Mouse (Mus musculus): ENCODE measurements at regions not wholly inside any gene's neighbourhood (a gene's known extent, or its start where the extent isn't known, plus 50 kb on each side); places are given as distances from the start of the nearest gene placed in this dataset.

DNA sequence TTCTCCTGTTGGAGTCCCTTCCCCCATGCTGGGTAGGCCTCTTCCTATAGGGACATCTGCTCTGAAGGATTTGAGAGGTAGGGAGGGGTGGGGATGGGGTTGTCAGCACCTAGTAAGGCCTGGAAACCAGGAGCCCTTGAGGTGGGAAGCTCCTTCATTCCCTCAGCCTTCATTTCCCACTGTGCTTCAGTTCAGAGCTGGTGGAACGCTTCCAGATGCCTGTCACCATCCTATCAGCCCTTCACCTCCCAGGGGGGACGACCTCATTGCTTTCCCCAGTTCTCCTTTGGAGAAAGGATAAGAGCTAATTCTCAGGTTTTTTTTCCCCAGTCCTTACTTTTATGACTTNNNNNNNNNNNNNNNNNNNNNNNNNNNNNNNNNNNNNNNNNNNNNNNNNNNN, 65.8 kb upstream of the Runx1 start:
- Histone ChIP-seq H3K27ac (ENCODE audit: control insufficient read depth, insufficient read depth, low read depth, low read length) (no peak overlapping the region), H3K36me3 (ENCODE audit: control insufficient read depth, insufficient read depth, low read length) (no peaks in the 10 kb centered on the region), H3K4me1 (ENCODE audit: control insufficient read depth, insufficient read depth, low read length) (no peaks in the 10 kb centered on the region), H3K4me3 (ENCODE audit: control insufficient read depth, low read depth, low read length) (no peak overlapping the region), H3K27me3 (ENCODE audit: control insufficient read depth, insufficient read depth, low read length) (no peaks in the 10 kb centered on the region)
- TF ChIP-seq CTCF (IDR thresholded peaks at IDR 0.05; ENCODE audit: control insufficient read depth, insufficient read depth, insufficient replicate concordance, low read depth, low read length), result no peak
- TF ChIP-seq POLR2A (IDR thresholded peaks at IDR 0.05; ENCODE audit: control insufficient read depth, low read depth, low read length), result no peak

- Histone ChIP-seq H3K36me3 (ENCODE audit: control insufficient read depth, insufficient read depth, low read length) (no peaks in the 10 kb centered on the region), H3K27ac (ENCODE audit: control insufficient read depth, insufficient read depth, low read depth, low read length) (no peak overlapping the region), H3K4me1 (ENCODE audit: control insufficient read depth, insufficient read depth, low read length) (no peaks in the 10 kb centered on the region), H3K4me3 (ENCODE audit: control insufficient read depth, low read depth, low read length) (no peak overlapping the region), H3K27me3 (ENCODE audit: control insufficient read depth, insufficient read depth, low read length) (no peaks in the 10 kb centered on the region)
- no peak for TF ChIP-seq CTCF (IDR thresholded peaks at IDR 0.05; ENCODE audit: control insufficient read depth, insufficient read depth, insufficient replicate concordance, low read depth, low read length)
- no peak for TF ChIP-seq POLR2A (IDR thresholded peaks at IDR 0.05; ENCODE audit: control insufficient read depth, low read depth, low read length)
Observed at GRCm38 (mm10) chr16:92890713-92891112, 64.8 kb upstream of the Runx1 start.

DNA sequence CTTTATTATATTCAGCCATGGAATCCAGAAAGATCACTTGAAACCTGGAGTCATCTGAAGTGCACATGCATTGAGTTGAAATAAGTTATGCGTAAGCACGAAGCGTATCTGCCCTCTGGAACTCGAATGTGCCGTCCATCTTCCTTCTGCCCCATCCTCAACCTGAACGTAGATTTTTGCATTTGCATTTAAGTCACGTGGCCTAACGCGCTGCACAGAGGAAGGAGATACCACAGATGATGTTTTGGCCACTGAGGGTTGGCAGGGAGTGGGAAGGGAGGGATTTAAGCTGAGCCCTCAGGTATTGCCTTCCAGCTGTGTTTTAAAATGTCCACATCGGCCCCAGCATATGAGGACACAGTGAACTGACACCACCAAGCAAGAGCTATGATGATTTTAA, 63.6 kb upstream of the Runx1 start:
- Histone ChIP-seq H3K27me3 (ENCODE audit: control insufficient read depth, insufficient read depth, low read length) (no peaks in the 10 kb centered on the region), H3K4me1 (ENCODE audit: control insufficient read depth, insufficient read depth, low read length) (no peaks in the 10 kb centered on the region), H3K4me3 (ENCODE audit: control insufficient read depth, low read depth, low read length) (no peak overlapping the region), H3K27ac (ENCODE audit: control insufficient read depth, insufficient read depth, low read depth, low read length) (no peak overlapping the region), H3K36me3 (ENCODE audit: control insufficient read depth, insufficient read depth, low read length) (no peaks in the 10 kb centered on the region)
- no peak for TF ChIP-seq CTCF (IDR thresholded peaks at IDR 0.05; ENCODE audit: control insufficient read depth, insufficient read depth, insufficient replicate concordance, low read depth, low read length)
- TF ChIP-seq POLR2A (IDR thresholded peaks at IDR 0.05; ENCODE audit: control insufficient read depth, low read depth, low read length), result no peak

DNA sequence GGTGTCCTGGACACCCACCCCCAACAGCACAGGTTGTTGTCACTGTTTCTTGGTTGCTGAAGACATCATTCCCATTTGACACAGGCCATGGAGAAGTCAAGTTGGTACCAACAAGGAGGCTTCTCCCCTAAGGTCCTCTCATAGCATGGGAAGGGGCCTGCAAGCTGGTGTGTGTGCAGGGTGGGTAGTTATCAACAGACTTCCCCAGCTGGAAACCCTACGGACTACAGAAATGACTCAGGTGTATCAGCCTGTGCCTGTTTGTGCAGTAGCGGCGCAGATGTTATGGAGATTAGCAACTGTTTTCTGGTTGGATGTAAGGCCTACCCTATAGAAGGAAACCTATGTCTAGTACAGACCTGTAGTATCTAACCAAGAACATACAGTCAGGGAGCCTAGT, 60.3 kb upstream of the Runx1 start:
- H3K27me3 ChIP-seq (ENCODE audit: control insufficient read depth, insufficient read depth, low read length), result no peaks in the 10 kb centered on the region
- TF ChIP-seq CTCF (IDR thresholded peaks at IDR 0.05; ENCODE audit: control insufficient read depth, insufficient read depth, insufficient replicate concordance, low read depth, low read length), result no peak
- no peak for TF ChIP-seq POLR2A (IDR thresholded peaks at IDR 0.05; ENCODE audit: control insufficient read depth, low read depth, low read length)
- no peak overlapping the region for H3K4me3 ChIP-seq (ENCODE audit: control insufficient read depth, low read depth, low read length)
- no peaks in the 10 kb centered on the region for H3K4me1 ChIP-seq (ENCODE audit: control insufficient read depth, insufficient read depth, low read length)
- H3K36me3 ChIP-seq (ENCODE audit: control insufficient read depth, insufficient read depth, low read length), result no peaks in the 10 kb centered on the region
- no peak overlapping the region for H3K27ac ChIP-seq (ENCODE audit: control insufficient read depth, insufficient read depth, low read depth, low read length)

DNA sequence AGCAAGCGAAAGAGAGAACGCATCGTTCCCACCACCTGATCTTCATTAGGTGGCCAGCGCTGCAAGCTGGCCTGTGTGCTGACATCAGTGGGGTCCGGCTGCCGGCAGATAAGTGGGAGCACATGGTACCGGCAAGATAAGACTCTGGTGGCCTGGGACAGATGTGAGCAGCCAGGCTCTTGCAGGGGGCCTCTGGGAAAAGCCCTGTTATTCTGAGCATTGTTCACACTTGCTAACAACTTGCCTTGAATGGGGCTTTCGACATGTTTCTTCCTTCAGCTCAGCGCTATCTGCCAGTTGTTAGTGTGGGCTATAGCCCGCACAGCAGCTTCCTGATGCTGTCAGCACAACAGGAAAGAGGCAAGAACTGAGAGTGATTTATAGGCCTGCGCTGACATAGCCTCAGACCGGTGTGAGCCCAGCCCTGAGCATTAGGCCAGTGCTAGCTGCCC, 57.9 kb upstream of the Runx1 start:
- H3K4me3 ChIP-seq (ENCODE audit: control insufficient read depth, low read depth, low read length), result no peak overlapping the region
- no peaks in the 10 kb centered on the region for H3K4me1 ChIP-seq (ENCODE audit: control insufficient read depth, insufficient read depth, low read length)
- TF ChIP-seq CTCF (IDR thresholded peaks at IDR 0.05; ENCODE audit: control insufficient read depth, insufficient read depth, insufficient replicate concordance, low read depth, low read length) (no peak), POLR2A (IDR thresholded peaks at IDR 0.05; ENCODE audit: control insufficient read depth, low read depth, low read length) (no peak)
- no peaks in the 10 kb centered on the region for H3K27me3 ChIP-seq (ENCODE audit: control insufficient read depth, insufficient read depth, low read length)
- no peaks in the 10 kb centered on the region for H3K36me3 ChIP-seq (ENCODE audit: control insufficient read depth, insufficient read depth, low read length)
- H3K27ac ChIP-seq (ENCODE audit: control insufficient read depth, insufficient read depth, low read depth, low read length), result no peak overlapping the region

DNA sequence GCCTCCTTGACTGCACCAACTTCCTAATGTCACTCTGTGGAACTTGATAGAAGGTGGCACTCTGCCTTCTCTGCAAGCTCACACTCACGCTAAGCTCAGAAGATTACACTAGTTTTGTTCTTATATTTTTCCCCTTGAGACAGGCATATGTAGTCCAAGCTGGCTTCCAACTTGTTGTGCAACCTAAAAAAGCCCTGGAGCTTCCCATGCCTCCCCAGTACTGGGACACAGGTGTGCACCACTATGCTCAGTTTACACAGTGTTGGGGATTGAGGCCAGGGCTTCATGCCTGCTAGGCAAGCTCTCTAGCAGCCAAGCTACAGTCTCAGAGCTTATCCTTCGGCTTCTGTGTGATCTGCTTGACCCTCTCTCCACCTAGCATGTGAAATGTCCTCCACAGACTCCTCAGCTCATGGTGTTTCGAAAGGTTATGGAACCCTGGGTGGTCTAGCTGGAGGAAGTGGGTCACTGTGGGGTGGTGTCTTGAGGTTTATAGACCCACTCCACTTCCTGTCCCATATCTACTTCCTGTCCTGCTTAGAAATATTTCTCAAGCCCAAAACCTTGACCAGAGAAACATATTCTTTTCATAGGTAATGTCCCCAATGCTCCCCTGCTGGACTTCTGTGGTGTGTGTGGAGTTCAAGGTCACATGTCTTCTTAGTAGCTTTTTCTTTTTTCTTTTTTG, 54.6 kb upstream of the Runx1 start:
- TF ChIP-seq POLR2A (IDR thresholded peaks at IDR 0.05; ENCODE audit: control insufficient read depth, low read depth, low read length), result no peak
- TF ChIP-seq CTCF (IDR thresholded peaks at IDR 0.05; ENCODE audit: control insufficient read depth, insufficient read depth, insufficient replicate concordance, low read depth, low read length), result no peak
- H3K27ac ChIP-seq (ENCODE audit: control insufficient read depth, insufficient read depth, low read depth, low read length), result no peak overlapping the region

GRCm38 (mm10) chr16:92878081-92878480, 52.1 kb upstream of the Runx1 start:
- Histone ChIP-seq H3K4me3 (ENCODE audit: control insufficient read depth, low read depth, low read length) (no peak overlapping the region), H3K27ac (ENCODE audit: control insufficient read depth, insufficient read depth, low read depth, low read length) (no peak overlapping the region), H3K27me3 (ENCODE audit: control insufficient read depth, insufficient read depth, low read length) (no peaks in the 10 kb centered on the region), H3K4me1 (ENCODE audit: control insufficient read depth, insufficient read depth, low read length) (no peaks in the 10 kb centered on the region), H3K36me3 (ENCODE audit: control insufficient read depth, insufficient read depth, low read length) (no peaks in the 10 kb centered on the region)
- TF ChIP-seq POLR2A (IDR thresholded peaks at IDR 0.05; ENCODE audit: control insufficient read depth, low read depth, low read length), result no peak
- TF ChIP-seq CTCF (IDR thresholded peaks at IDR 0.05; ENCODE audit: control insufficient read depth, insufficient read depth, insufficient replicate concordance, low read depth, low read length), result no peak

More for the DNA sequence above, 54.6 kb upstream of the Runx1 start:
- Histone ChIP-seq H3K36me3 (ENCODE audit: control insufficient read depth, insufficient read depth, low read length) (no peaks in the 10 kb centered on the region), H3K4me1 (ENCODE audit: control insufficient read depth, insufficient read depth, low read length) (no peaks in the 10 kb centered on the region), H3K27me3 (ENCODE audit: control insufficient read depth, insufficient read depth, low read length) (no peaks in the 10 kb centered on the region), H3K4me3 (ENCODE audit: control insufficient read depth, low read depth, low read length) (no peak overlapping the region)
